Mouse (Mus musculus) hindbrain, postnatal 0 days (tissue): ENCODE measurements around the gene Icam2. TPM values are rescaled to one million over a fixed set of nuclear protein-coding genes. Genes with fewer than 3 reads are reported as not detected.

Experiments
- ATAC-seq: fragments of 200-750 bp; cut with Nextera tagmentation; 2 replicates; pipeline ENCODE4 v1.8.0; 2017; ENCODE audit warnings: mild to moderate bottlenecking, moderate TSS enrichment, moderate library complexity
- DNase-seq: peaks from one replicate; pipeline ENCODE4 v3.0.0-alpha.2; 2015; ENCODE audit warnings: low spot score
- H3K27ac ChIP-seq: fragments of 300-500 bp; sonication (generic); 2 replicates; pipeline ENCODE4 v1.5.1; 2014; ENCODE audit warnings: mild to moderate bottlenecking
- H3K27me3 ChIP-seq: fragments of 300-500 bp; sonication (generic); 2 replicates; pipeline ENCODE4 v1.6.1; 2014; ENCODE audit warnings: low read length, mixed read lengths; ENCODE audit not compliant: insufficient read depth
- H3K36me3 ChIP-seq: fragments of 300-500 bp; sonication (generic); 2 replicates; pipeline ENCODE4 v1.6.1; 2014; ENCODE audit warnings: low read length, mixed read lengths; ENCODE audit not compliant: insufficient read depth
- H3K4me1 ChIP-seq: fragments of 300-500 bp; sonication (generic); 2 replicates; pipeline ENCODE4 v1.6.1; 2014; ENCODE audit warnings: antibody characterized with exemption, low read length, mixed read lengths; ENCODE audit not compliant: insufficient read depth
- H3K4me2 ChIP-seq: fragments of 300-500 bp; sonication (generic); 2 replicates; pipeline ENCODE4 v1.6.1; 2014; ENCODE audit warnings: low read depth, mild to moderate bottlenecking, low read length, moderate library complexity, mixed read lengths
- H3K4me3 ChIP-seq: fragments of 300-500 bp; sonication (generic); 2 replicates; pipeline ENCODE4 v1.5.1; 2014; ENCODE audit warnings: low read length
- H3K9ac ChIP-seq: fragments of 300-500 bp; sonication (generic); replicated peaks from 2 replicates; pipeline ENCODE4 v1.6.1; 2014; ENCODE audit warnings: mild to moderate bottlenecking, low read length, moderate library complexity, mixed read lengths
- H3K9me3 ChIP-seq: fragments of 300-500 bp; sonication (generic); 2 replicates; pipeline ENCODE4 v1.6.1; 2016; ENCODE audit warnings: low read length, mixed read lengths
- CTCF ChIP-seq: IDR thresholded peaks from 2 replicates; pipeline ENCODE4 v1.5.1; 2016; ENCODE audit warnings: antibody characterized with exemption, control low read depth, low read depth
- WGBS: fragments of 180-500 bp; shearing (Covaris S2); extraction: QIAGEN DNeasy Blood & Tissue Kit; methylation state at CpG from one replicate; pipeline ENCODE4 v1.1.7; 2014; 5-methylcytosine and 5-hydroxymethylcytosine counted together
- polyA plus RNA-seq: library from polyadenylated mRNA; unstranded; fragments of >200 nt; fragmentation: Nextera tagmentation; extraction: Ambion mirVana; gene quantifications from 2 replicates; pipeline ENCODE4 v1.2.1, GENCODE M21; 2015
- total RNA-seq: library from RNA; depleted of rRNA; stranded (reverse); fragments of >200 nt; gene quantifications from 2 replicates; pipeline ENCODE4 v1.2.3, GENCODE M21; 2014; rRNA removed

The Icam2 gene
- total and polyA plus RNA-seq, 2 experiments from 2014 or later, result 8.4 to 11.4 TPM

DNA sequence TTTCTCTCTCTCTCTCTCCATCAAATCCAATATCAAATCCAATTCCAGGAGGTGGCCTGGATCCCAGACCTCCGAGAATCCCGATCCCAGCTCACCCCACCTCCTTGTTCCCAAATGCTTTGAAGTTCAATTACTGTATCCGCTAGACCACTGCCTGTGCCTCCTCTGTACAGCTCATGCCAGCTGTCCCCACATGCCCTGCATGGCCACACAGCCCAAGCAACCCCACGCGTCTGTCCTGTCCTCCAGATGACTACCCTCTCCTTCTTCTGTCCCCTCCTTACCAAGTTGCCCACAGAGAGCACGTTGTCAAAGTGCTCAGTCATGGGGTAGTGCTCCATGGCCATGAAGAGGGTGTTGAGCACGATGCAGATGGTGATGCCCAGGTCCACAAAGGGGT lies 49.0 kb downstream of the Icam2 start:
- ATAC-seq (no peak), DNase-seq (no peak)
- Histone ChIP-seq H3K27me3 (no peaks in the 10 kb centered on the region), H3K9ac (no peak overlapping the region), H3K27ac (no peak overlapping the region), H3K9me3 (no peaks in the 10 kb centered on the region), H3K4me3 (no peak overlapping the region), H3K4me1 (no peaks in the 10 kb centered on the region), H3K36me3 (no peaks in the 10 kb centered on the region), H3K4me2 (no peak overlapping the region)
- 81% methylated on average over 7 of the region's 7 CpGs for WGBS
- no peak for TF ChIP-seq CTCF

DNA sequence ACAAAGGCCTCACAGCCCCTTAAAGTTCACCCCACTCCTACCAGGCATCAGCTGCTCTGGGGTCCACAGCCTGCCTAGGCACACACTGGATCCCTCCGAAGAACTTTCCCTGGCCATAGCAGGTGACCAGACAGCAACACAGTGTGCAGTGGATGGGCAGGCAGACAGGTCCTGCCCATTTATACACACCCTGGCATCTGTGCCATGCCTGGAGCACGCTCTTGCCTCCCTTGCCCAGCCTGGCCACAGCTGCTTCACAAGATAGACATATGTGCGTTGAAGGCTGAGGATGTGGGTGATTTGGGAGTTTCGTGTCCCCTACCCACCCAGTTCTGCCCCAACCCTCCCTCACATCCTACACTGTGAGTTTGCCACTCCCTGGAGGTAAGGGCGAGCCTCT lies 49.8 kb downstream of the Icam2 start:
- no peaks in the 10 kb centered on the region for H3K27me3 ChIP-seq
- 83% methylated on average over 5 of the region's 5 CpGs for WGBS

DNA sequence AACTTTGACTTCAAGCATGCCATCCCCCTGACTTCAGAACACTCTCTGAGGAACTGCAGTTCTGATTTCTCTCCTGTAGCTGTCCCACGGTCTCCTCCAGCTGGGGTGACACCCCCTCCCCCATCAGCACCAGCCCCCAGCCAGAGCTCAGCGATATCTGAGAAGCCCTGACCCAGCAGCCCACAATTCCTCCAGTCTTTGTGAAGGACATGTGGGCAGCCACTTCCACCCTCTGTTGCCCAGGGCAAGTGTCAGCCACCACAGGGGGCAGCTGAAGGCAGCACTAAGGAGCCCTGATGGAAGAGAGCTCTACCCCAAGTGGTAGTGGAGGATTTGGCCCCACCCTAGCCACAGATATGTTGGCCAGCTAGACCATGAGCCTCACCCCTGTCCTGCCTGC lies 53.8 kb downstream of the Icam2 start:
- H3K9ac ChIP-seq, result no peak overlapping the region
- H3K4me1 ChIP-seq, result no peaks in the 10 kb centered on the region
- TF ChIP-seq CTCF, result no peak
- H3K36me3 ChIP-seq, result no peaks in the 10 kb centered on the region
- H3K9me3 ChIP-seq, result no peaks in the 10 kb centered on the region
- no peaks in the 10 kb centered on the region for H3K27me3 ChIP-seq
- H3K4me3 ChIP-seq, result no peak overlapping the region
- no peak overlapping the region for H3K27ac ChIP-seq
- no peak overlapping the region for H3K4me2 ChIP-seq
- DNase-seq, result no peak
- ATAC-seq, result 0 out of 2 replicates have a peak, but pooled peaks have one; percentile 7
- WGBS, result 13% methylated on average over 2 of the region's 2 CpGs

More for the DNA sequence above, 49.8 kb downstream of the Icam2 start:
- DNase-seq, result no peak
- H3K36me3 ChIP-seq, result no peaks in the 10 kb centered on the region
- no peak overlapping the region for H3K4me3 ChIP-seq
- TF ChIP-seq CTCF, result no peak
- H3K4me1 ChIP-seq, result no peaks in the 10 kb centered on the region
- no peak overlapping the region for H3K4me2 ChIP-seq
- no peak for ATAC-seq
- no peak overlapping the region for H3K27ac ChIP-seq
- H3K9me3 ChIP-seq, result no peaks in the 10 kb centered on the region
- H3K9ac ChIP-seq, result no peak overlapping the region

GRCm38 (mm10) chr11:106332458-106332857 lies 55.4 kb downstream of the Icam2 start:
- Histone ChIP-seq H3K27ac (no peak overlapping the region), H3K4me1 (no peaks in the 10 kb centered on the region), H3K9me3 (no peaks in the 10 kb centered on the region), H3K4me2 (no peak overlapping the region), H3K9ac (no peak overlapping the region), H3K4me3 (no peak overlapping the region), H3K27me3 (no peaks in the 10 kb centered on the region), H3K36me3 (no peaks in the 10 kb centered on the region)
- 41% methylated on average over 4 of the region's 4 CpGs for WGBS
- TF ChIP-seq CTCF, result no peak
- DNase-seq (no peak), ATAC-seq (no peak)

GRCm38 (mm10) chr11:106329682-106330081 lies 58.2 kb downstream of the Icam2 start:
- DNase-seq (peak; percentile 74), ATAC-seq (0 out of 2 replicates have a peak, but pooled peaks have one; percentile 22)
- peak; percentile 70 for TF ChIP-seq CTCF
- Histone ChIP-seq H3K27me3 (no peaks in the 10 kb centered on the region), H3K4me1 (no peaks in the 10 kb centered on the region), H3K4me2 (no peak overlapping the region), H3K36me3 (no peaks in the 10 kb centered on the region), H3K4me3 (no peak overlapping the region), H3K27ac (no peak overlapping the region), H3K9ac (no peak overlapping the region), H3K9me3 (no peaks in the 10 kb centered on the region)
- 65% methylated on average over 7 of the region's 7 CpGs for whole genome bisulfite sequencing

DNA sequence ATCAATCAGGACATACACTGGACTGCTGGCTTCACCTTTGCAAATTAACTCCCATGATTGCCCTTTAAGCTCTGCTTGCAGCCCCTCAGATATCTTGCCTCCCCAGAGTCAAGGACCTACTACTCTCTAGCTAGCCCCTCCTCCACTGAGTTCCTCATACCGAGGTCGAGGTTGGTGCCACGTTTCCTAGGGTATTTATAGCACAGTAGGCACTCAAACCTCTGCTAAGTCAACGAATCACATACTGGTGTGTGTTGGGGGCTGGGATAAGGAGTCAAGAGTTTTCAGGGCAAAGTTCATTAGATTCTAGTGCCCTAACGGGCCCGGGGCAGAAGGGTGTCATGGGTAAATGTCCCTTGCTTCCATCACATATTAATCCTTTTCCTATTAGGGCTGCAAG lies 58.7 kb downstream of the Icam2 start:
- no peak overlapping the region for H3K4me2 ChIP-seq
- H3K4me1 ChIP-seq, result no peaks in the 10 kb centered on the region
- H3K4me3 ChIP-seq, result no peak overlapping the region
- no peaks in the 10 kb centered on the region for H3K27me3 ChIP-seq
- H3K36me3 ChIP-seq, result no peaks in the 10 kb centered on the region
- 76% methylated on average over 6 of the region's 6 CpGs for whole genome bisulfite sequencing
- TF ChIP-seq CTCF, result no peak
- ATAC-seq, result no peak
- no peak overlapping the region for H3K27ac ChIP-seq
- H3K9me3 ChIP-seq, result no peaks in the 10 kb centered on the region
- no peak overlapping the region for H3K9ac ChIP-seq
- no peak for DNase-seq

GRCm38 (mm10) chr11:106328521-106328920 lies 59.4 kb downstream of the Icam2 start:
- 73% methylated on average over 5 of the region's 5 CpGs for WGBS

More at GRCm38 (mm10) chr11:106328521-106328920, 59.4 kb downstream of the Icam2 start:
- H3K9me3 ChIP-seq, result no peaks in the 10 kb centered on the region
- DNase-seq, result no peak
- H3K4me2 ChIP-seq, result no peak overlapping the region
- H3K4me3 ChIP-seq, result no peak overlapping the region
- no peaks in the 10 kb centered on the region for H3K4me1 ChIP-seq
- H3K27me3 ChIP-seq, result no peaks in the 10 kb centered on the region
- TF ChIP-seq CTCF, result no peak
- no peak for ATAC-seq
- H3K36me3 ChIP-seq, result no peaks in the 10 kb centered on the region
- no peak overlapping the region for H3K9ac ChIP-seq
- no peak overlapping the region for H3K27ac ChIP-seq

Other genes with a start within 250 kb of the Icam2 start
- not detected in 2 replicates for gene Gm10840, start 227.2 kb downstream of the Icam2 start, total RNA-seq
- not detected in 2 replicates for gene Gm10840, start 227.2 kb downstream of the Icam2 start, polyA plus RNA-seq
- 72.2 and 80.6 TPM in 2 replicates for gene Limd2, start 227.2 kb downstream of the Icam2 start, total RNA-seq
- 120 and 124 TPM in 2 replicates for gene Limd2, start 227.2 kb downstream of the Icam2 start, polyA plus RNA-seq
- gene Strada, start 185.9 kb downstream of the Icam2 start, total RNA-seq, result 34.1 and 39.2 TPM in 2 replicates
- 23.6 and 25.0 TPM in 2 replicates for gene Strada, start 185.9 kb downstream of the Icam2 start, polyA plus RNA-seq
- gene Ccdc47, start 171.7 kb downstream of the Icam2 start, total RNA-seq, result 15.2 and 16.9 TPM in 2 replicates
- 85.2 TPM in 2 replicates for gene Ccdc47, start 171.7 kb downstream of the Icam2 start, polyA plus RNA-seq
- gene Ddx42, start 171.1 kb downstream of the Icam2 start, total RNA-seq, result 34.1 and 38.1 TPM in 2 replicates
- 61.9 and 62.0 TPM in 2 replicates for gene Ddx42, start 171.1 kb downstream of the Icam2 start, polyA plus RNA-seq
- 24.4 and 55.6 TPM in 2 replicates for gene Ftsj3, start 132.0 kb downstream of the Icam2 start, total RNA-seq
- 28.5 and 29.4 TPM in 2 replicates for gene Ftsj3, start 132.0 kb downstream of the Icam2 start, polyA plus RNA-seq
- gene Psmc5, start 131.9 kb downstream of the Icam2 start, total RNA-seq, result 55.4 and 58.9 TPM in 2 replicates
- 305 and 308 TPM in 2 replicates for gene Psmc5, start 131.9 kb downstream of the Icam2 start, polyA plus RNA-seq
- gene Smarcd2, start 115.1 kb downstream of the Icam2 start, total RNA-seq, result 26.8 and 34.1 TPM in 2 replicates
- gene Smarcd2, start 115.1 kb downstream of the Icam2 start, polyA plus RNA-seq, result 10.4 and 12.3 TPM in 2 replicates
- gene Tcam1, start 111.4 kb downstream of the Icam2 start, total RNA-seq, result 0.05 and 1.3 TPM in 2 replicates
- gene Tcam1, start 111.4 kb downstream of the Icam2 start, polyA plus RNA-seq, result 0.19 and 0.23 TPM in 2 replicates
- gene Gh, start 86.2 kb downstream of the Icam2 start, total RNA-seq, result not detected in 2 replicates
- not detected in 2 replicates for gene Gh, start 86.2 kb downstream of the Icam2 start, polyA plus RNA-seq
- gene Cd79b, start 73.3 kb downstream of the Icam2 start, total RNA-seq, result 0.25 and 0.63 TPM in 2 replicates
- gene Cd79b, start 73.3 kb downstream of the Icam2 start, polyA plus RNA-seq, result 1.3 and 1.7 TPM in 2 replicates
- under 0.01 and 0.22 TPM in 2 replicates for gene Scn4a, start 34.8 kb downstream of the Icam2 start, total RNA-seq
- gene Scn4a, start 34.8 kb downstream of the Icam2 start, polyA plus RNA-seq, result 0.04 TPM in 1 of 2 replicates, not detected in the other
- not detected in 2 replicates for gene Prr29, start 22.6 kb downstream of the Icam2 start, total RNA-seq
- not detected in 2 replicates for gene Prr29, start 22.6 kb downstream of the Icam2 start, polyA plus RNA-seq
- 8.0 and 11.6 TPM in 2 replicates for gene Ern1, start 99.8 kb upstream of the Icam2 start, total RNA-seq
- 3.0 and 3.4 TPM in 2 replicates for gene Ern1, start 99.8 kb upstream of the Icam2 start, polyA plus RNA-seq
- 46.2 and 60.5 TPM in 2 replicates for gene Tex2, start 225.3 kb upstream of the Icam2 start, total RNA-seq
- 30.0 and 30.8 TPM in 2 replicates for gene Tex2, start 225.3 kb upstream of the Icam2 start, polyA plus RNA-seq